Mouse (Mus musculus): Measurements from ENCODE around the gene Vat1.
A peak's percentile ranks its signal among the peaks of the same experiment; 100 is the strongest.
"Not testable (repeated sequence)": the region's sequence is repeated elsewhere in the genome, so short reads cannot be mapped to it uniquely, and the experiment has no call there.

Gene Vat1

GRCm38 (mm10) chr11:101466552-101466950 lies 521 bp upstream of the Vat1 start:
- DNase-seq (ENCODE audit: low read depth), result not testable (repeated sequence)

DNA sequence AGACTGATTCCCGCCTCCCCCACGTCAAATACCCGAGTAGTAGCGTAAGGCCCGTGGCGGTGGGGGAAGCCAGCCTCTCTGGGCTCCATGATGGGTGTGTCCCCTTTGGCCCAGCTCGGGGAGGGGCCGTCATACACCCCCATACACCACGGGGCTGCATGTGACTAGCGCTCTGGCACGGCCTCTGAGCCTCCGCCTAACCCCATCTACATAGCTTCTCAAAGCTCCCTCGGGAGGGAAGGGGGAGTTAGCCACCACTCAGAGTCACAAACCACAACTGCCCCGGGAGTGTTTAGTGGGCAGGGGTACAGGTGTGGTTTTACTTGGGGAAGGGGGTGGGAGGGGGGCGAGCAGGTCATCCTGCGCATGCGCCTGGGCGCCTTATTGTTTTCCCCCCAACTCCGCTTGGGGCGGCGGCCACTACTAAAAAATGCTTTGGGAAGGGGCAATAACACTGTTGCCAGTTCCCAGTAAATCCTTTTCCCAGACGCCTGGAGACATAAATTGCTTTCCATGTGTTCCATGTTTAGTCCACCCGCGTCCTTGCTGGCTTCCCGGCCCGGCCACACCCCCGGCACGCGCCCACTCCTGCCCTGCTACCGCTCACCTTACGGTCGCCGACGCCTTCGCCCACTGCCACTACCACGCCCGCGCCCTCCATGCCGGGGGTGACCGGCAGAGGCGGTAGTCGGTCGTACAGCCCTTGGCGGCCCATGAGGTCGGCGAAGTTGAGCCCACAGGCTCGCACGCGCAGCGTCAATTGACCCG lies 745 bp downstream of the Vat1 start:
- peak; percentile 70 for DNase-seq (ENCODE audit: low read depth)

- peak; percentile 40 for DNase-seq (ENCODE audit: low read depth)
Observed at GRCm38 (mm10) chr11:101464211-101465100, 1.6 kb downstream of the Vat1 start, which contains the start of gene Rnd2. Rnd2 (plus strand) TSS chr11:101464999.

GRCm38 (mm10) chr11:101462583-101463440 lies 3.2 kb downstream of the Vat1 start:
- DNase-seq (ENCODE audit: low read depth), result no peak

- no peak for DNase-seq (ENCODE audit: low read depth)
Observed at GRCm38 (mm10) chr11:101462141-101462540, 3.9 kb downstream of the Vat1 start.

DNA sequence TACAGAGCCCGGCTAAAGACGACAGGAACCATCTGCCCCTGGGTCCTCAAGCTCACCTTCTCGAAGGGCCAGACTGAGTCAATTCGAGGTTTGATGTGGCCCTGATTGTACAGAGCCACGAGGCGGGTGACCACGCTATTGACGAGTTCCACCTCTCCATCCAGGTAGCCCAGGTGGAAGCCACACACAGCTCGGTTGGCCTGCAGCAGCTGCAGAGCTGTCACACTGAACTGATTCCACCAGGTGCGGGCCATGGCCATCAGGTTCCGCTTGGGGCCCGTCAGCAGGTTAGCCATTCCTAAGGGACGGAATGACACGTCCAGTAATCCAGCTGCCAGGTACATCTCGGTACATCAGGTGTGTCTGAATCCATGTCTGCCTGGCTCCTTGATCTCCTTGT lies 5.7 kb downstream of the Vat1 start:
- DNase-seq (ENCODE audit: low read depth), result no peak

DNA sequence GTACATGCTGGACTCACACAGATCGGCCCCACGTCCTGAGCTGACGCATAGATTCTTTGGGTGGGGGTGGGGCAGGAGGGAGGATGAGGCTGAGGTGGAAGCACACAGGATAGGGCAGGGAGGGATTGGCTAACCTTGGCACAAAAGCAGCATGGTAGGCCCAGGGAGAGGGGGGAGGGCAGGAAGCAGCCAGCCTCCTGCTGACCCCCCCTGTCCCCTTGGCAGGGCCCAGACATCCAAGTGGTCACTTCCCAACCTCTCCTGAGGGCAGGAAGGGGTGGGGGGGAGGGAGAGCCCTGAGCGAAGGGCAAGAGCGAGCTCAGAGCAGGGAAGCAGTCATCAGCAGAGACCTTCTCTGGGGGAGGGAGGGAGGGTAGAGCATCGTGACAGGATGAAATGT lies 6.3 kb downstream of the Vat1 start:
- no peak for DNase-seq (ENCODE audit: low read depth)

GRCm38 (mm10) chr11:101458217-101458616 lies 7.8 kb downstream of the Vat1 start:
- DNase-seq (ENCODE audit: low read depth), result no peak

DNA sequence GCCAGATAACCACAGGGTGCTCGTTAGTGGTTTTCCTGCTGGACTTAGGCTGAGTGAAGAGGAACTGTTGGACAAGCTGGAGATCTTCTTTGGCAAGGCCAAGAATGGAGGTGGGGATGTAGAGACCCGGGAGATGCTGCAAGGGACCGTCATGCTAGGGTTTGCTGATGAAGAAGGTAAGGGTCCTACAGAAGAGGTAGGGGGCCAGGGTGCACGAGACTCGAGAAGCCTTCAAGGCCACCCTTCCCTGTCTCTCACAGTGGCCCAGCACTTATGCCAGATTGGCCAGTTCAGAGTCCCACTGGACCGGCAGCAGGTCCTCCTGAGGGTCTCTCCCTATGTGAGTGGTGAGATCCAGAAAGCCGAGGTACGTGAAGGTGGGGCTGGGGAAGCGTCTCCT lies 8.4 kb downstream of the Vat1 start:
- no peak for DNase-seq (ENCODE audit: low read depth)

DNA sequence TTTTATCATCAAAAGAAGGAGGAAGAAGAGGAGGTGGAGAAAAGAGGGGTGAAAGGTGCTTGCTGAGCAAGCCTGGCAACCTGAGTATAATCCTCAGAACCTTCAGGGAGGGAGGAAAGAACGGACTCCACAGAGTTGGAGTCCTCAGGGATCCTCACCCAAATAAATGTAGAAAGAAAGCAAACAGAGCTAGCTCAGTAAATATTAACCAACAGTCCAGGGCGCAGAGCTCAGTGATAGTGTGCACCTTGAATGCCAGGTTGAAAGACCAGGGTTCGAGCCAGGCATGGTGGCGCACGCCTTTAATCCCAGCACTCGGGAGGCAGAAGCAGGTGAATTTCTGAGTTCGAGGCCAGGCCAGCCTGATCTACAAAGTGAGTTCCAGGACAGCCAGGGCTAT lies 10.4 kb downstream of the Vat1 start:
- no peak for DNase-seq (ENCODE audit: low read depth)

- DNase-seq (ENCODE audit: low read depth), result no peak
Observed at GRCm38 (mm10) chr11:101454702-101455101, 11.3 kb downstream of the Vat1 start.

DNA sequence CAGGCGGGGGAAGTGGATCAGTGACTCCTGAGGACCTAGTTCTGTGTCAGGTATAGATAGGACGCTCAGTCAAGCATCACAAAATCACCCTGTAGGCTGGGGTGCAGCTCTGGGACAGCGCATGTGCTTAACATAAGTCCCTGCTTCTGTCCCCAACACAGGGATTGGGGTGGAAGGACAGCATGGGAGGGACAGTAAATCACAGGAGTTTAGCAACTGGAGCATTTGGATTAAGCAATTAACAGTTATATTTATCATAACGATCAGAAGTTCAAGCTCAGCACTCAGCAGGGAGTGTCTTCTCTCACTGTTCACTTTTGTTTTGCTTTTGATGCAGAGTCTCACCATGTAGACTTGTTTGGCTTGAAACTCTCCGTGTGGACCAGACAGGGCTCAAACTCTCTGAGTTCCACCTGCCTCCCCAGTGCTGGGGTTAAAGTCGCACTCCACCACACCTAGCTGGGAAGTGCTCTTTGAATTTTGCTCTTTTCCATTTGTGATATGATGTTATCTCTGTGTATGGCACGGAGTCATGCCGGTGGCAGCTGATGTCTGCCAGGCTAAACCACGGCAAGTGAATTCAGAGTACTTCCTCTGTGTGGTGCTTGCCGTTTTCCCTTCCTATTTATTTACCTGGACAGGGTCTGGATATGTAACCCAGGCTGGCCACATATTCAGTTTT lies 13.8 kb downstream of the Vat1 start:
- DNase-seq (ENCODE audit: low read depth), result no peak

GRCm38 (mm10) chr11:101451536-101451935 lies 14.5 kb downstream of the Vat1 start:
- DNase-seq (ENCODE audit: low read depth), result no peak

- DNase-seq (ENCODE audit: low read depth), result peak; percentile 59
Observed at GRCm38 (mm10) chr11:101450394-101450793, 15.6 kb downstream of the Vat1 start.

DNA sequence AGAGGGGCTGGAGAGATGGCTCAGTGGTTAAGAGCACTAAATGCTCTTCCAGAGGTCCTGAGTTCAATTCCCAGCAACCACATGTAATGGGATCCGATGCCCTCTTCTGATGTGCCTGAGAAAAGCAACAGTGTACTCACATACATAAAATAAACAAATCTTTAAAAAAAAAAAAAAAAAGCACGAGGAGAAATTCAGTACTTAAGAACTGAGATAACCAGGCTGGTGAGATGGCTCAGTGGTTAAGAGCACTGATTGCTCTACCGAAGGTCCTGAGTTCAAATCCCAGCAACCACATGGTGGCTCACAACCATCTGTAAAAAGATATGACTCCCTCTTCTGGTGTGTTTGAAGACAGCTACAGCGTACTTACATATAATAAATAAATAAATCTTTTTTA lies 16.4 kb downstream of the Vat1 start:
- not testable (repeated sequence) for DNase-seq (ENCODE audit: low read depth)

DNA sequence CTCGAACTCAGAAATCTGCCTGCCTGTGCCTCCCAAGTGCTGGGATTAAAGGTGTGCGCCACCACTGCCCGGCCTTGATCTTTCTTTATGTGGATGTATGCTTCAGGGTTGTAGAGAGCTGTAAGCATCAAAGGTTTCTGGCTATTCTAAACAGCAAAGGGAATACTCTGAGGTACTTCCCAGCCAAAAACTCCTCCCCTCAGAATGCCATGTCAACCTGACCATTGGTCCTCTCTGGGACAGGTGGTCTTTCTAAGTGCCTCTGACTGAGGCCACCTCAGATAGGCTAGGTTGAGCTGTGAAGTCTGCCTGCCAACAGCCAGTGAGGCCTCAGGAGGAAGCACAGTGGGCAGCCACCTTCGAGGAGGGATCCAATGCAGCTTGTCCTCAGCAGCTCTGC lies 17.1 kb downstream of the Vat1 start:
- DNase-seq (ENCODE audit: low read depth), result peak; percentile 41

DNA sequence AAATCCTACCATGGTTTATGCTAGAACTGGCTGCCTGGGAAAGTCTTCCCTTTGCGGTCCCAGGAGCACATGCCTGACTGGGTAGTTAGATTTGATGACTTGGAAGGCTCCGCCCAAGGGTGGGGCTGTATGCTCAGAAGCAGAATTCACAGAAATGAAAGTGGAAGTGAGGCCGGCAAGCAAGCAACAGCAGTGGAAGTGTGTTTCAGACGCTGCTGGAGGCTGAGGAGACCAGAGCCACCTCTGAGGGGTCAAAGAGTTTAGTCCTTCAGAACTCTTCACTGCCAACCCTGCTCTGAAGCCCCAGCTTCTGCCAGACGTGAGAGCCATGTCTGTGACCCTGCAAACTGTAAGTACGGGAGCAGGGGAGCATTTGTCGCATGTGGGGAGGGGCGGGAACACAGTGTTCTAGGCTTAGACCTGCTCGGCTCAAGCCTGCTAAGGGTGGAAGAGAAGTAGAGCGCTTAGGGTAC lies 17.7 kb downstream of the Vat1 start, which contains the start of gene Ifi35:
Gene Ifi35 (plus strand): TSS at position 134 of the 473 bp plus-strand sequence.
- DNase-seq (ENCODE audit: low read depth), result peak; percentile 89

- peak; percentile 63 for DNase-seq (ENCODE audit: low read depth)
Observed at GRCm38 (mm10) chr11:101447786-101448185, 18.2 kb downstream of the Vat1 start.

GRCm38 (mm10) chr11:101446860-101447259 lies 19.2 kb downstream of the Vat1 start:
- not testable (repeated sequence) for DNase-seq (ENCODE audit: low read depth)

- DNase-seq (ENCODE audit: low read depth), result no peak
Observed at GRCm38 (mm10) chr11:101446319-101446718, 19.7 kb downstream of the Vat1 start.

- DNase-seq (ENCODE audit: low read depth), result no peak
Observed at GRCm38 (mm10) chr11:101442760-101443159, 23.3 kb downstream of the Vat1 start.

Measured in naive thymus-derived CD4-positive, alpha-beta T cell, adult 2 months (primary cell).